In the genomic region with DNA sequence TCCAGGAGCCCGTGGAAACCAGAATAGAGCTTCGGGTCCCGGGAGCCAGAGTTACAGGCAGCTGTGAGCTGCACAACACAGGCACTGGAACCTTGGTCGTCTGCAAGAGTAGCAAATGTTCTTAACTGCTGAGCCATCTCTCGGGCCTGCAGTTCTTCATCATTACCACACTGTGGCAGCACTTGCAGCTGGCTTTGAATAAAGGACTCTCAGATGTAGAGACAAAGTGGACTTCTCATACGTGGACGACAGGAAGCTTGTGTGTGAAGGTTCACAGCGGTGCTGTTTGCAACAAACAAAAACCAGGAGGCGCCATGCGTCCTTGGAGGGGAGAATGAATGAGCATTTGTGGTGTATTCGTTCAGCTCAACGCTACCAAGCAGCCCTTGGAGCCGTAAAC, we compare ENCODE assay signal across 7 mouse cellular contexts. TPM values are rescaled to one million over a fixed set of nuclear protein-coding genes. Genes with fewer than 3 reads are reported as not detected.
DNase-seq lines count a peak whose midpoint lies in the region; ATAC-seq and TF ChIP-seq lines count a peak whose summit lies in the region.

No protein-coding gene starts in this region.

- no peaks in the 10 kb centered on the region for H3K9me3 ChIP-seq in midbrain, embryonic 11.5 days (ENCODE audit: control insufficient read depth, low read length)
- no peaks in the 10 kb centered on the region for H3K9me3 ChIP-seq in midbrain, embryonic 13.5 days
- no peaks in the 10 kb centered on the region for H3K9me3 ChIP-seq in limb, embryonic 10.5 days (replicated peaks)

- H3K36me3 ChIP-seq in midbrain, embryonic 11.5 days (ENCODE audit: control insufficient read depth, insufficient read depth, low read length): no peaks in the 10 kb centered on the region
- H3K36me3 ChIP-seq in midbrain, embryonic 13.5 days: no peaks in the 10 kb centered on the region
- H3K36me3 ChIP-seq in limb, embryonic 10.5 days: no peaks in the 10 kb centered on the region

- H3K27ac ChIP-seq in midbrain, embryonic 11.5 days (ENCODE audit: low read depth, low read length): no peak overlapping the region
- H3K27ac ChIP-seq in midbrain, embryonic 13.5 days: no peak overlapping the region
- no peak overlapping the region for H3K27ac ChIP-seq in limb, embryonic 10.5 days

- 42% methylated on average over 13 of the region's 13 CpGs for WGBS in midbrain, embryonic 11.5 days
- WGBS in midbrain, embryonic 13.5 days: 34% methylated on average over 13 of the region's 13 CpGs
- 37% methylated on average over 13 of the region's 13 CpGs for WGBS in limb, embryonic 10.5 days

- H3K4me2 ChIP-seq in midbrain, embryonic 11.5 days: no peak overlapping the region
- H3K4me2 ChIP-seq in midbrain, embryonic 13.5 days (replicated peaks): no peak overlapping the region

- peak; percentile 92 for DNase-seq in midbrain, embryonic 11.5 days (ENCODE audit: low spot score, missing footprints)
- DNase-seq in Patski (ENCODE audit: low read depth, low spot score): no peak
- DNase-seq in cerebellum, adult 9-11 months: peak; percentile 75
- DNase-seq in limb, embryonic 10.5 days (ENCODE audit: low spot score): peak; percentile 60
- DNase-seq in retina, postnatal 1 day: peak; percentile 86

- in situ Hi-C loops in Patski (cut with MboI; ENCODE audit: low pct_unique_long_range_greater_than_20kb): loop anchor here (5.0 kb wide), 1 partner anchor 76 kb away; no protein-coding TSS in a partner anchor

- H3K27me3 ChIP-seq in midbrain, embryonic 11.5 days (ENCODE audit: control insufficient read depth, insufficient read depth, low read length): no peaks in the 10 kb centered on the region
- H3K27me3 ChIP-seq in midbrain, embryonic 13.5 days: peaks cover 18% of the 10 kb centered on the region; the same call in 1 of the 2 replicates
- peaks cover 4% of the 10 kb centered on the region for H3K27me3 ChIP-seq in Patski
- peaks cover 19% of the 10 kb centered on the region for H3K27me3 ChIP-seq in limb, embryonic 10.5 days (ENCODE audit: low read depth, poor library complexity, severe bottlenecking)

- peaks cover 5% of the 10 kb centered on the region; the same call in 1 of the 2 replicates for H3K4me1 ChIP-seq in midbrain, embryonic 11.5 days (ENCODE audit: control insufficient read depth, insufficient read depth, low read length)
- peaks cover 18% of the 10 kb centered on the region for H3K4me1 ChIP-seq in midbrain, embryonic 13.5 days (replicated peaks)
- 0 out of 2 replicates have a peak, but pooled peaks cover 5% of the 10 kb centered on the region for H3K4me1 ChIP-seq in limb, embryonic 10.5 days

- ATAC-seq in midbrain, embryonic 11.5 days (ENCODE audit: low FRiP score): no peak
- no peak for ATAC-seq in midbrain, embryonic 13.5 days
- ATAC-seq in Patski: no peak
- ATAC-seq in hematopoietic stem cell, adult 5-6 weeks (replicated peaks in 1 of 2; ENCODE audit: insufficient read depth in 1 of 2, low FRiP score in 2 of 2, low TSS enrichment in 1 of 2, low read depth in 1 of 2, poor library complexity in 2 of 2, severe bottlenecking in 2 of 2): peak; percentile 71 to 77

- no peak overlapping the region for H3K9ac ChIP-seq in midbrain, embryonic 11.5 days (ENCODE audit: low read length)
- no peak overlapping the region for H3K9ac ChIP-seq in midbrain, embryonic 13.5 days (replicated peaks)

- CTCF ChIA-PET in Patski (lab: Charles Lee): interaction anchor here (1.2 to 3.8 kb wide), 4 partner anchors 9 to 74 kb away, joined by 3 to 29 read pairs (median 4); no protein-coding TSS in a partner anchor

- TF ChIP-seq CTCF in Patski (IDR thresholded peaks at IDR 0.05): peak; percentile 62

- H3K4me3 ChIP-seq in midbrain, embryonic 11.5 days (ENCODE audit: low read depth, low read length): no peak overlapping the region
- H3K4me3 ChIP-seq in midbrain, embryonic 13.5 days (replicated peaks): no peak overlapping the region
- no peak overlapping the region for H3K4me3 ChIP-seq in limb, embryonic 10.5 days

- POLR2A ChIA-PET in Patski (lab: Charles Lee): interaction anchor here (1.0 kb wide), 1 partner anchor 73 kb away, joined by 3 read pairs; no protein-coding TSS in a partner anchor

RNA-seq across cellular contexts. Expression of a gene that starts 10.3 kb away (rescaled TPM):
- 0.61 and 0.69 TPM in 2 replicates for polyA plus RNA-seq in midbrain, embryonic 11.5 days (2014; fragmentation: Nextera tagmentation; extraction: Ambion mirVana)
- polyA plus RNA-seq in midbrain, embryonic 13.5 days (2015; fragmentation: Nextera tagmentation; extraction: Ambion mirVana): 0.63 and 1.3 TPM in 2 replicates
- polyA plus RNA-seq in Patski (2021): 0.35 TPM
- total RNA-seq in hematopoietic stem cell, adult 5-6 weeks (2017): 79.7 TPM in 2 replicates
- polyA plus RNA-seq in limb, embryonic 10.5 days (2016; fragmentation: Nextera tagmentation; extraction: Ambion mirVana): 0.95 and 1.8 TPM in 2 replicates

RNA-seq across cellular contexts. Expression of a gene that starts 18.9 kb away (rescaled TPM):
- not detected in 2 replicates for polyA plus RNA-seq in midbrain, embryonic 11.5 days (2014; fragmentation: Nextera tagmentation; extraction: Ambion mirVana)
- not detected in 2 replicates for polyA plus RNA-seq in midbrain, embryonic 13.5 days (2015; fragmentation: Nextera tagmentation; extraction: Ambion mirVana)
- 0.04 TPM for polyA plus RNA-seq in Patski (2021)
- 0.94 TPM in 1 of 2 replicates, not detected in the other for total RNA-seq in hematopoietic stem cell, adult 5-6 weeks (2017)
- polyA plus RNA-seq in limb, embryonic 10.5 days (2016; fragmentation: Nextera tagmentation; extraction: Ambion mirVana): not detected in 2 replicates

RNA-seq across cellular contexts. Expression of a gene that starts 32.7 kb away (rescaled TPM):
- not detected in 2 replicates for polyA plus RNA-seq in midbrain, embryonic 11.5 days (2014; fragmentation: Nextera tagmentation; extraction: Ambion mirVana)
- polyA plus RNA-seq in midbrain, embryonic 13.5 days (2015; fragmentation: Nextera tagmentation; extraction: Ambion mirVana): not detected in 2 replicates
- not detected for polyA plus RNA-seq in Patski (2021)
- total RNA-seq in hematopoietic stem cell, adult 5-6 weeks (2017): 2.3 TPM in 1 of 2 replicates, not detected in the other
- polyA plus RNA-seq in limb, embryonic 10.5 days (2016; fragmentation: Nextera tagmentation; extraction: Ambion mirVana): not detected in 2 replicates

RNA-seq across cellular contexts. Expression of a gene that starts 43.3 kb away (rescaled TPM):
- not detected in 2 replicates for polyA plus RNA-seq in midbrain, embryonic 11.5 days (2014; fragmentation: Nextera tagmentation; extraction: Ambion mirVana)
- polyA plus RNA-seq in midbrain, embryonic 13.5 days (2015; fragmentation: Nextera tagmentation; extraction: Ambion mirVana): not detected in 2 replicates
- not detected for polyA plus RNA-seq in Patski (2021)
- total RNA-seq in hematopoietic stem cell, adult 5-6 weeks (2017): not detected in 2 replicates
- not detected in 2 replicates for polyA plus RNA-seq in limb, embryonic 10.5 days (2016; fragmentation: Nextera tagmentation; extraction: Ambion mirVana)

RNA-seq across cellular contexts. Expression of a gene that starts 52.9 kb away (rescaled TPM):
- not detected in 2 replicates for polyA plus RNA-seq in midbrain, embryonic 11.5 days (2014; fragmentation: Nextera tagmentation; extraction: Ambion mirVana)
- polyA plus RNA-seq in midbrain, embryonic 13.5 days (2015; fragmentation: Nextera tagmentation; extraction: Ambion mirVana): 0.28 TPM in 1 of 2 replicates, not detected in the other
- polyA plus RNA-seq in Patski (2021): not detected
- total RNA-seq in hematopoietic stem cell, adult 5-6 weeks (2017): 3.9 and 5.4 TPM in 2 replicates
- 0.06 TPM in 1 of 2 replicates, not detected in the other for polyA plus RNA-seq in limb, embryonic 10.5 days (2016; fragmentation: Nextera tagmentation; extraction: Ambion mirVana)

Comparison
In these comparisons a context has a peak if more than half of its experiments do, and no peak if none do; other contexts are left out.
1. ATAC-seq: peak in hematopoietic stem cell, adult 5-6 weeks (2 of 2); none in midbrain, embryonic 11.5 days (single experiment), midbrain, embryonic 13.5 days (single experiment) and Patski (single experiment).